Mouse (Mus musculus) stomach, embryonic 14.5 days (tissue): ENCODE results near the gene Pkd1l2. TPM values are rescaled to one million over a fixed set of nuclear protein-coding genes. Genes with fewer than 3 reads are reported as not detected.

Experiments used
- ATAC-seq: fragments of 200-750 bp; cut with Nextera tagmentation; 2 replicates; pipeline ENCODE4 v1.8.0; 2017; ENCODE audit warnings: low read depth, moderate TSS enrichment; ENCODE audit not compliant: insufficient number of reproducible peaks, insufficient read depth, low FRiP score
- H3K27ac ChIP-seq: fragments of 300-500 bp; sonication (generic); 2 replicates; pipeline ENCODE4 v1.5.1; 2014; ENCODE audit warnings: mild to moderate bottlenecking, low read length, moderate library complexity, mixed read lengths
- H3K27me3 ChIP-seq: fragments of 300-500 bp; sonication (generic); 2 replicates; pipeline ENCODE4 v1.6.1; 2014; ENCODE audit warnings: low read length, control low read depth, mixed read lengths; ENCODE audit not compliant: control insufficient read depth, insufficient read depth
- H3K36me3 ChIP-seq: fragments of 300-500 bp; sonication (generic); 2 replicates; pipeline ENCODE4 v1.6.1; 2014; ENCODE audit warnings: mild to moderate bottlenecking, control low read depth, low read length, moderate library complexity, mixed read lengths; ENCODE audit not compliant: control insufficient read depth, insufficient read depth
- H3K4me1 ChIP-seq: fragments of 300-500 bp; sonication (generic); 2 replicates; pipeline ENCODE4 v1.6.1; 2014; ENCODE audit warnings: low read length, control low read depth, mixed read lengths; ENCODE audit not compliant: control insufficient read depth, insufficient read depth
- H3K4me2 ChIP-seq: fragments of 300-500 bp; sonication (generic); replicated peaks from 2 replicates; pipeline ENCODE4 v1.6.1; 2014; ENCODE audit warnings: low read depth, low read length, control low read depth
- H3K4me3 ChIP-seq: fragments of 300-500 bp; sonication (generic); 2 replicates; pipeline ENCODE4 v1.5.1; 2014; ENCODE audit warnings: low read depth, low read length, control low read depth
- H3K9ac ChIP-seq: fragments of 300-500 bp; sonication (generic); replicated peaks from 2 replicates; pipeline ENCODE4 v1.6.1; 2014; ENCODE audit warnings: low read depth, mild to moderate bottlenecking, control low read depth, low read length, moderate library complexity, mixed read lengths
- H3K9me3 ChIP-seq: fragments of 300-500 bp; sonication (generic); 2 replicates; pipeline ENCODE4 v1.6.1; 2016; ENCODE audit warnings: low read depth, low read length, control low read depth; ENCODE audit not compliant: control insufficient read depth
- WGBS: fragments of 180-500 bp; shearing (Covaris S2); extraction: QIAGEN DNeasy Blood & Tissue Kit; methylation state at CpG from one replicate; pipeline ENCODE4 v1.1.7; 2014; 5-methylcytosine and 5-hydroxymethylcytosine counted together
- polyA plus RNA-seq: library from polyadenylated mRNA; unstranded; fragments of >200 nt; fragmentation: Nextera tagmentation; extraction: Ambion mirVana; gene quantifications from 2 replicates; pipeline ENCODE4 v1.2.1, GENCODE M21; 2014

Pkd1l2 gene
- polyA plus RNA-seq, result not detected in 2 replicates

GRCm38 (mm10) chr8:117082399-117082872, at the start of gene Pkd1l2:
Gene Pkd1l2 (minus strand): TSS chr8:117082449.
- no peaks in the 10 kb centered on the region for H3K9me3 ChIP-seq
- H3K27ac ChIP-seq, result no peak within 1 kb of the TSS
- H3K4me1 ChIP-seq, result 0 out of 2 replicates have a peak, but pooled peaks cover 3% of the 10 kb centered on the region
- H3K9ac ChIP-seq, result no peak within 1 kb of the TSS
- no peaks in the 10 kb centered on the region for H3K36me3 ChIP-seq
- no peak within 1 kb of the TSS for H3K4me3 ChIP-seq
- ATAC-seq, result no peak
- no peak within 1 kb of the TSS for H3K4me2 ChIP-seq
- H3K27me3 ChIP-seq, result no peaks in the 10 kb centered on the region
- 77% methylated on average over 8 of the region's 8 CpGs for WGBS

- H3K36me3 ChIP-seq, result no peaks in the 10 kb centered on the region
- no peaks in the 10 kb centered on the region for H3K4me1 ChIP-seq
- H3K4me3 ChIP-seq, result no peak overlapping the region
- H3K9me3 ChIP-seq, result no peaks in the 10 kb centered on the region
- no peak overlapping the region for H3K27ac ChIP-seq
- 84% methylated on average over 8 of the region's 8 CpGs for WGBS
- H3K4me2 ChIP-seq, result no peak overlapping the region
- no peak overlapping the region for H3K9ac ChIP-seq
- ATAC-seq, result no peak
- no peaks in the 10 kb centered on the region for H3K27me3 ChIP-seq
Measured at GRCm38 (mm10) chr8:117127063-117127462, 44.8 kb upstream of the Pkd1l2 start.

GRCm38 (mm10) chr8:117126411-117126810, 44.2 kb upstream of the Pkd1l2 start:
- Histone ChIP-seq H3K9me3 (no peaks in the 10 kb centered on the region), H3K9ac (no peak overlapping the region), H3K27ac (no peak overlapping the region), H3K27me3 (no peaks in the 10 kb centered on the region), H3K4me3 (no peak overlapping the region), H3K4me2 (no peak overlapping the region), H3K36me3 (no peaks in the 10 kb centered on the region), H3K4me1 (no peaks in the 10 kb centered on the region)
- 90% methylated on average over 3 of the region's 3 CpGs for WGBS
- no peak for ATAC-seq

- H3K4me2 ChIP-seq, result no peak overlapping the region
- no peaks in the 10 kb centered on the region for H3K36me3 ChIP-seq
- H3K9ac ChIP-seq, result no peak overlapping the region
- no peaks in the 10 kb centered on the region for H3K9me3 ChIP-seq
- ATAC-seq, result no peak
- no peaks in the 10 kb centered on the region for H3K27me3 ChIP-seq
- no peak overlapping the region for H3K4me3 ChIP-seq
- H3K4me1 ChIP-seq, result no peaks in the 10 kb centered on the region
- WGBS, result 91% methylated on average over 3 of the region's 3 CpGs
- no peak overlapping the region for H3K27ac ChIP-seq
Measured at GRCm38 (mm10) chr8:117125854-117126253, 43.6 kb upstream of the Pkd1l2 start.

GRCm38 (mm10) chr8:117123850-117124633, 41.8 kb upstream of the Pkd1l2 start:
- H3K4me1 ChIP-seq, result no peaks in the 10 kb centered on the region
- no peak overlapping the region for H3K9ac ChIP-seq
- H3K27ac ChIP-seq, result peak overlapping the region; percentile 72; the same call in 1 of the 2 replicates
- no peaks in the 10 kb centered on the region for H3K9me3 ChIP-seq
- no peaks in the 10 kb centered on the region for H3K36me3 ChIP-seq
- no peaks in the 10 kb centered on the region for H3K27me3 ChIP-seq
- H3K4me2 ChIP-seq, result 0 out of 2 replicates have a peak overlapping the region, but pooled peaks have one; percentile 2
- H3K4me3 ChIP-seq, result no peak overlapping the region
- ATAC-seq, result peak; percentile 88
- 63% methylated on average over 13 of the region's 13 CpGs for WGBS

- 56% methylated on average over 8 of the region's 8 CpGs for WGBS
- Histone ChIP-seq H3K9me3 (no peaks in the 10 kb centered on the region), H3K9ac (no peak overlapping the region), H3K4me3 (no peak overlapping the region), H3K4me1 (no peaks in the 10 kb centered on the region), H3K36me3 (no peaks in the 10 kb centered on the region), H3K27me3 (no peaks in the 10 kb centered on the region), H3K27ac (no peak overlapping the region), H3K4me2 (no peak overlapping the region)
- peak; percentile 53; the same call in 1 of the 2 replicates for ATAC-seq
Measured at GRCm38 (mm10) chr8:117121277-117121676, 39.0 kb upstream of the Pkd1l2 start.

GRCm38 (mm10) chr8:117118409-117118808, 36.2 kb upstream of the Pkd1l2 start:
- WGBS, result 86% methylated on average over 9 of the region's 9 CpGs
- no peaks in the 10 kb centered on the region for H3K9me3 ChIP-seq
- no peak for ATAC-seq
- H3K27ac ChIP-seq, result no peak overlapping the region
- H3K9ac ChIP-seq, result no peak overlapping the region
- no peaks in the 10 kb centered on the region for H3K27me3 ChIP-seq
- H3K4me2 ChIP-seq, result no peak overlapping the region
- H3K4me1 ChIP-seq, result peaks cover 9% of the 10 kb centered on the region; the same call in 1 of the 2 replicates
- no peaks in the 10 kb centered on the region for H3K36me3 ChIP-seq
- H3K4me3 ChIP-seq, result no peak overlapping the region

GRCm38 (mm10) chr8:117116534-117116933, 34.3 kb upstream of the Pkd1l2 start:
- Histone ChIP-seq H3K9ac (no peak overlapping the region), H3K4me3 (no peak overlapping the region), H3K4me2 (no peak overlapping the region), H3K4me1 (peaks cover 9% of the 10 kb centered on the region; the same call in 1 of the 2 replicates), H3K27me3 (no peaks in the 10 kb centered on the region), H3K27ac (peak overlapping the region; percentile 78; the same call in 1 of the 2 replicates), H3K9me3 (no peaks in the 10 kb centered on the region), H3K36me3 (no peaks in the 10 kb centered on the region)
- ATAC-seq, result no peak
- WGBS, result 59% methylated on average over 7 of the region's 7 CpGs
